Mouse (Mus musculus) MEL (cell line): ENCODE results near the gene Ctps. TPM values are rescaled to one million over a fixed set of nuclear protein-coding genes. Genes with fewer than 3 reads are reported as not detected.
A peak's percentile ranks its signal among the peaks of the same experiment; 100 is the strongest.

Experiments used
- DNase-seq: peaks from one replicate; pipeline ENCODE4 v3.0.0; 2011; ENCODE audit warnings: low read depth, low spot score
- H3K27ac ChIP-seq: 2 replicates; pipeline ENCODE4 v1.5.1; 2012; ENCODE audit warnings: low read depth, mild to moderate bottlenecking, control low read depth, low read length, moderate library complexity; ENCODE audit not compliant: control insufficient read depth
- H3K27me3 ChIP-seq, 2 experiments: fragments of 150-350 bp in 1 of 2; sonication (generic) in 1 of 2; 2 replicates each; pipeline ENCODE4 v1.6.1; 2012; ENCODE audit warnings: low read length in 2 of 2, mild to moderate bottlenecking in 2 of 2, improper control_type of control experiment in 1 of 2, moderate library complexity in 1 of 2; ENCODE audit not compliant: insufficient read depth in 2 of 2, control insufficient read depth in 1 of 2
- H3K36me3 ChIP-seq, 2 experiments: 2 replicates each; pipeline ENCODE4 v1.6.1; 2012 to 2014; ENCODE audit warnings: low read length in 2 of 2, improper control_type of control experiment in 1 of 2, inconsistent platforms in 1 of 2, mild to moderate bottlenecking in 1 of 2; ENCODE audit not compliant: insufficient read depth in 2 of 2, control insufficient read depth in 1 of 2
- H3K4me1 ChIP-seq, 2 experiments: fragments of 150-350 bp in 1 of 2; sonication (generic) in 1 of 2; 2 replicates each; pipeline ENCODE4 v1.6.1; 2012; ENCODE audit warnings: low read length in 2 of 2, improper control_type of control experiment in 1 of 2, mild to moderate bottlenecking in 1 of 2; ENCODE audit not compliant: insufficient read depth in 2 of 2, control insufficient read depth in 1 of 2
- H3K4me3 ChIP-seq, 2 experiments: fragments of 150-350 bp in 1 of 2; sonication (generic) in 1 of 2; 2 replicates each; pipeline ENCODE4 v1.5.1; 2012; ENCODE audit warnings: low read depth in 2 of 2, low read length in 2 of 2, mild to moderate bottlenecking in 2 of 2, moderate library complexity in 2 of 2, control low read depth in 1 of 2, improper control_type of control experiment in 1 of 2; ENCODE audit not compliant: control insufficient read depth in 1 of 2, insufficient read depth in 1 of 2
- H3K79me2 ChIP-seq: 2 replicates; pipeline ENCODE4 v1.6.1; 2012; ENCODE audit warnings: mild to moderate bottlenecking, low read length, moderate library complexity; ENCODE audit not compliant: control insufficient read depth, poor library complexity, insufficient read depth
- H3K9ac ChIP-seq: 2 replicates; pipeline ENCODE4 v1.6.1; 2012; ENCODE audit warnings: low read depth, mild to moderate bottlenecking, control low read depth, low read length, moderate library complexity; ENCODE audit not compliant: control insufficient read depth, poor library complexity, severe bottlenecking
- H3K9me3 ChIP-seq: fragments of 150-350 bp; sonication (generic); replicated peaks from 2 replicates; pipeline ENCODE4 v1.6.1; 2012; ENCODE audit warnings: mild to moderate bottlenecking, low read length, improper control_type of control experiment, moderate library complexity; ENCODE audit not compliant: insufficient read depth
- CHD1 ChIP-seq: IDR thresholded peaks from 2 replicates; pipeline ENCODE4 v1.6.1; 2012; ENCODE audit warnings: low read depth, mild to moderate bottlenecking, inconsistent platforms, low read length, improper control_type of control experiment
- CHD2 ChIP-seq: IDR thresholded peaks from 2 replicates; pipeline ENCODE4 v1.6.1; 2011; ENCODE audit warnings: low read length, improper control_type of control experiment
- CTCF ChIP-seq, 3 experiments: IDR thresholded peaks in 2 of 3; conservative IDR thresholded peaks in 1 of 3; 2 replicates each; pipeline ENCODE4 v1.5.1; 2011 to 2012; ENCODE audit warnings: low read length in 3 of 3, low read depth in 2 of 3, mild to moderate bottlenecking in 2 of 3, improper control_type of control experiment in 1 of 3, inconsistent platforms in 1 of 3, mixed read lengths in 1 of 3, moderate library complexity in 1 of 3; ENCODE audit not compliant: control insufficient read depth in 1 of 3, insufficient read depth in 1 of 3, poor library complexity in 1 of 3, severe bottlenecking in 1 of 3
- ELF1 ChIP-seq: IDR thresholded peaks from 2 replicates; pipeline ENCODE4 v1.6.1; 2014; ENCODE audit warnings: low read depth, mild to moderate bottlenecking, inconsistent platforms, low read length, improper control_type of control experiment, moderate library complexity
- MAFK ChIP-seq: IDR thresholded peaks from 2 replicates; pipeline ENCODE4 v1.6.1; 2011; ENCODE audit warnings: low read depth, mild to moderate bottlenecking, low read length, improper control_type of control experiment, borderline replicate concordance
- MAX ChIP-seq: IDR thresholded peaks from 2 replicates; pipeline ENCODE4 v1.6.1; 2011; ENCODE audit warnings: low read length, improper control_type of control experiment
- MEF2A ChIP-seq: IDR thresholded peaks from 2 replicates; pipeline ENCODE4 v1.6.1; 2014; ENCODE audit warnings: low read depth, mild to moderate bottlenecking, inconsistent platforms, low read length, improper control_type of control experiment; ENCODE audit not compliant: poor library complexity, insufficient replicate concordance, severe bottlenecking; ENCODE audit errors: extremely low read depth
- RAD21 ChIP-seq: IDR thresholded peaks from 2 replicates; pipeline ENCODE4 v1.6.1; 2011; ENCODE audit warnings: mild to moderate bottlenecking, low read depth, low read length, improper control_type of control experiment
- SMC3 ChIP-seq: IDR thresholded peaks from 2 replicates; pipeline ENCODE4 v1.6.1; 2011; ENCODE audit warnings: low read depth, low read length, improper control_type of control experiment
- UBTF ChIP-seq: IDR thresholded peaks from 2 replicates; pipeline ENCODE4 v1.6.1; 2012; ENCODE audit warnings: low read depth, mild to moderate bottlenecking, inconsistent platforms, low read length, improper control_type of control experiment, moderate library complexity, borderline replicate concordance; ENCODE audit not compliant: insufficient read depth
- USF1 ChIP-seq: IDR thresholded peaks from 2 replicates; pipeline ENCODE4 v1.6.1; 2014; ENCODE audit warnings: low read depth, mild to moderate bottlenecking, inconsistent platforms, low read length, improper control_type of control experiment, moderate library complexity
- USF2 ChIP-seq, 2 experiments: IDR thresholded peaks; 2 replicates each; pipeline ENCODE4 v1.6.1; 2011 to 2012; ENCODE audit warnings: improper control_type of control experiment in 2 of 2, low read length in 2 of 2, borderline replicate concordance in 1 of 2, inconsistent platforms in 1 of 2, low read depth in 1 of 2, mild to moderate bottlenecking in 1 of 2; ENCODE audit not compliant: insufficient read depth in 1 of 2
- ZKSCAN1 ChIP-seq: IDR thresholded peaks from 2 replicates; pipeline ENCODE4 v1.6.1; 2012; ENCODE audit warnings: low read depth, mild to moderate bottlenecking, inconsistent platforms, low read length, improper control_type of control experiment, moderate library complexity
- polyA plus RNA-seq, 2 experiments: library from polyadenylated mRNA; stranded (reverse) in 1 of 2; unstranded in 1 of 2; fragments of >175 nt in 1 of 2; fragments of >200 nt in 1 of 2; gene quantifications; 2 replicates each; pipeline versions ENCODE4 v1.2.1 to v1.2.4; 2012; ENCODE audit warnings: low replicate concordance in 2 of 2, low read depth in 1 of 2; ENCODE audit not compliant: insufficient read length in 2 of 2, insufficient read depth in 1 of 2, missing spikeins in 1 of 2
- total RNA-seq: library from RNA; depleted of rRNA; stranded (reverse); fragments of 300-350 nt; gene quantifications from 2 replicates; pipeline ENCODE4 v1.2.3, GENCODE M21; 2012; rRNA removed

Ctps gene
- total and polyA plus RNA-seq, 3 experiments: 81.2 to 82.2 TPM; not detected in 1

- peaks cover 0 to 2% of the 10 kb centered on the region in 2 experiments; a peak in 1 of 4 replicates for H3K4me1 ChIP-seq
Measured at GRCm38 (mm10) chr4:120511203-120511602, 58.9 kb downstream of the Ctps start.

GRCm38 (mm10) chr4:120506955-120507354 lies 63.1 kb downstream of the Ctps start:
- H3K9me3 ChIP-seq: no peaks in the 10 kb centered on the region
- no peak overlapping the region for H3K4me3 ChIP-seq
- H3K9ac ChIP-seq: no peak overlapping the region
- peak; percentile 43 for DNase-seq
- peaks cover 0 to 9% of the 10 kb centered on the region in 2 experiments; a peak in 2 of 4 replicates for H3K36me3 ChIP-seq
- H3K27ac ChIP-seq: no peak overlapping the region
- H3K27me3 ChIP-seq: no peaks in the 10 kb centered on the region
- no peaks in the 10 kb centered on the region for H3K79me2 ChIP-seq
- no peaks in the 10 kb centered on the region for H3K4me1 ChIP-seq
- TF ChIP-seq CHD2 (no peak), CHD1 (no peak), RAD21 (peak; percentile 36), ELF1 (peak; percentile 64; the same call in 1 of the 2 replicates), MEF2A (no peak), CTCF (IDR thresholded peaks at IDR 0.05 in 2 of 3, conservative IDR thresholded peaks at IDR 0.05 in 1 of 3; ENCODE audit: control insufficient read depth in 1 of 3, insufficient read depth in 1 of 3, low read depth in 2 of 3, low read length in 3 of 3, poor library complexity in 1 of 3, severe bottlenecking in 1 of 3) (peak in 2 of 3 experiments; percentile 16 to 63; a peak in 3 of 6 replicates), SMC3 (peak; percentile 29; the same call in 1 of the 2 replicates), ZKSCAN1 (no peak)

More at GRCm38 (mm10) chr4:120511203-120511602, 58.9 kb downstream of the Ctps start:
- TF ChIP-seq USF1 (no peak), MAX (no peak), ELF1 (no peak), SMC3 (no peak), UBTF (no peak), USF2 (IDR thresholded peaks at IDR 0.05; ENCODE audit: borderline replicate concordance in 1 of 2, insufficient read depth in 1 of 2, low read depth in 1 of 2, low read length in 2 of 2) (no peak), MAFK (no peak), CHD2 (no peak)
- Histone ChIP-seq H3K27ac (no peak overlapping the region), H3K4me3 (no peak overlapping the region), H3K79me2 (no peaks in the 10 kb centered on the region), H3K27me3 (no peaks in the 10 kb centered on the region), H3K36me3 (peaks cover 0 to 7% of the 10 kb centered on the region in 2 experiments), H3K9me3 (no peaks in the 10 kb centered on the region), H3K9ac (no peak overlapping the region)
- no peak for DNase-seq

Other genes with a start within 250 kb of the Ctps start
- 6.0 and 7.5 TPM in 2 replicates for gene Scmh1, start 165.0 kb downstream of the Ctps start, total RNA-seq
- gene Scmh1, start 165.0 kb downstream of the Ctps start, polyA plus RNA-seq: 10 to 100 TPM in 1 of 2 experiments, not detected in 1; 66.8 TPM
- gene Slfnl1, start 38.0 kb downstream of the Ctps start, total RNA-seq: not detected in 2 replicates
- under 1 TPM in 1 of 2 experiments, not detected in 1; 0.06 TPM for gene Slfnl1, start 38.0 kb downstream of the Ctps start, polyA plus RNA-seq
- gene Gm8439, start 18.5 kb upstream of the Ctps start, total RNA-seq: not detected in 2 replicates
- not detected for gene Gm8439, start 18.5 kb upstream of the Ctps start, polyA plus RNA-seq
- gene Cited4, start 96.3 kb upstream of the Ctps start, total RNA-seq: 18.2 and 23.3 TPM in 2 replicates
- 10 to 100 TPM in 1 of 2 experiments, not detected in 1; 58.1 TPM for gene Cited4, start 96.3 kb upstream of the Ctps start, polyA plus RNA-seq
- gene Kcnq4, start 178.3 kb upstream of the Ctps start, total RNA-seq: not detected in 2 replicates
- under 1 TPM in 1 of 2 experiments, not detected in 1; 0.07 TPM for gene Kcnq4, start 178.3 kb upstream of the Ctps start, polyA plus RNA-seq